Mouse (Mus musculus) forebrain, embryonic 16.5 days (tissue): ENCODE results near the gene Sntg2. TPM values are rescaled to one million over a fixed set of nuclear protein-coding genes. Genes with fewer than 3 reads are reported as not detected.
A peak's percentile ranks its signal among the peaks of the same experiment; 100 is the strongest.

Experiments
- ATAC-seq: fragments of 200-750 bp; cut with Nextera tagmentation; 2 replicates; pipeline ENCODE4 v1.8.0; 2017; ENCODE audit warnings: mild to moderate bottlenecking, moderate library complexity
- H3K27ac ChIP-seq: fragments of 300-500 bp; sonication (generic); 2 replicates; pipeline ENCODE4 v1.5.1; 2014; ENCODE audit warnings: low read length, control low read depth
- H3K27me3 ChIP-seq: fragments of 300-500 bp; sonication (generic); replicated peaks from 2 replicates; pipeline ENCODE4 v1.6.1; 2014; ENCODE audit warnings: low read length; ENCODE audit not compliant: control insufficient read depth, insufficient read depth
- H3K36me3 ChIP-seq: fragments of 300-500 bp; sonication (generic); 2 replicates; pipeline ENCODE4 v1.6.1; 2014; ENCODE audit not compliant: control insufficient read depth, insufficient read depth
- H3K4me1 ChIP-seq: fragments of 300-500 bp; sonication (generic); replicated peaks from 2 replicates; pipeline ENCODE4 v1.6.1; 2014; ENCODE audit warnings: low read length; ENCODE audit not compliant: control insufficient read depth, insufficient read depth
- H3K4me2 ChIP-seq: fragments of 300-500 bp; sonication (generic); 2 replicates; pipeline ENCODE4 v1.6.1; 2014; ENCODE audit warnings: mild to moderate bottlenecking, low read length, control low read depth
- H3K4me3 ChIP-seq: fragments of 300-500 bp; sonication (generic); replicated peaks from 2 replicates; pipeline ENCODE4 v1.5.1; 2014; ENCODE audit warnings: mild to moderate bottlenecking, low read length, control low read depth
- H3K9ac ChIP-seq: fragments of 300-500 bp; sonication (generic); replicated peaks from 2 replicates; pipeline ENCODE4 v1.6.1; 2014; ENCODE audit warnings: low read depth, low read length, control low read depth
- H3K9me3 ChIP-seq: fragments of 300-500 bp; sonication (generic); 2 replicates; pipeline ENCODE4 v1.6.1; 2016; ENCODE audit warnings: low read length; ENCODE audit not compliant: control insufficient read depth
- WGBS: fragments of 180-500 bp; shearing (Covaris S2); extraction: QIAGEN DNeasy Blood & Tissue Kit; methylation state at CpG from one replicate; pipeline ENCODE4 v1.1.7; 2014; 5-methylcytosine and 5-hydroxymethylcytosine counted together
- polyA plus RNA-seq: library from polyadenylated mRNA; unstranded; fragments of >200 nt; fragmentation: Nextera tagmentation; extraction: Ambion mirVana; gene quantifications from 2 replicates; pipeline ENCODE4 v1.2.1, GENCODE M21; 2015

Gene Sntg2
- polyA plus RNA-seq, 1 experiment from 2014 or later, result 3.1 TPM

GRCm38 (mm10) chr12:30254581-30254980, 118.6 kb downstream of the Sntg2 start:
- Histone ChIP-seq H3K9me3 (no peaks in the 10 kb centered on the region), H3K4me2 (no peak overlapping the region), H3K27me3 (no peaks in the 10 kb centered on the region), H3K4me1 (no peaks in the 10 kb centered on the region), H3K9ac (no peak overlapping the region), H3K36me3 (no peaks in the 10 kb centered on the region), H3K27ac (no peak overlapping the region), H3K4me3 (no peak overlapping the region)
- no peak for ATAC-seq
- WGBS, result 84% methylated on average over 10 of the region's 10 CpGs

DNA sequence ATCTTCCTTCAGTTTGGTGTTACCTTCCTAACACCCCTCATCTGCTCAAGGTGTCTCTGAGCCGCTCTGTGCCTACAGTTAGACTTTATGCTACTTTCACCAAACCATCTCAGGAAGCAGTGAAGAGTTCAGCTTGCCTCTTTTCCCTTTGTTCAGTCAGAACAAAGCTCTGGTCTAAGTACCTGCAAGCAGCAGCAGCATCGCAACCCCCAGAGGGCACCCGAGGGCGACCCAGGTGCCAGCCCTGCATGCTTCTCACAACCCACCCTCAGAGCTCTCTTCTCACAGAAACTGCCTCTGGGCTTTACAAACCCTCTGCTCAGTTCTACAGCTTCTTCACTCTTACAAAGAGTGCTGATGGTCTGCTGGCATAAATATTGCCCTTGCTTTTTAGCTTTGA, 120.8 kb downstream of the Sntg2 start:
- WGBS, result 87% methylated on average over 4 of the region's 4 CpGs
- H3K4me3 ChIP-seq, result no peak overlapping the region
- no peak overlapping the region for H3K27ac ChIP-seq

DNA sequence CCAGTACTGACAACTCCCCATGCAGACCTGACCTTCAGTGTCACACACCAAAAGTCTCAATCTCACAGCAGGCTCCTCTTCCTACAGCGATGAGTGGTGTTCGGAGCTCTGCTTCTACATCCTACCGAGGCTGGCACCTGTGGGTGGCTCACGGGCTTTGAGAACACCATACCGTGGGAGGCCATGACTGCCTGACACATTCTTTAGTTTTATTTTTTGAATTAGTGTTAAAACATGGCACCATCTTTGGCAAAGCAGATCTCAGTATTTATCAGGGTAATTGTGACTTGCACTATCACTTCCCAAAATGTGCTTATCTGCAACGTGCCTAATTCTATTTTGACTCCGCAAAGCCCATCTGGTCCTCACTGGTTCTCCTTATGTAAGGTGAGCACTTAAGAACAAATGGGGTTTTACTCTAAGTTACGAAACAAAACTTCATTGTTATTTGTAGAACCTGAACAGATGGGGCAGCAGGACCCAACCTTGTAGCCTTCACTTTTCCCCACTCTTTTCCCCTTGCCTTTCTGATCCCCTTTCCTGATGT, 121.8 kb downstream of the Sntg2 start:
- no peak overlapping the region for H3K27ac ChIP-seq
- no peak for ATAC-seq
- H3K36me3 ChIP-seq, result no peaks in the 10 kb centered on the region
- H3K4me2 ChIP-seq, result no peak overlapping the region
- H3K27me3 ChIP-seq, result no peaks in the 10 kb centered on the region
- no peak overlapping the region for H3K9ac ChIP-seq
- no peaks in the 10 kb centered on the region for H3K9me3 ChIP-seq
- H3K4me3 ChIP-seq, result no peak overlapping the region
- 92% methylated on average over 8 of the region's 8 CpGs for WGBS
- H3K4me1 ChIP-seq, result no peaks in the 10 kb centered on the region

More for the DNA sequence above, 120.8 kb downstream of the Sntg2 start:
- Histone ChIP-seq H3K4me2 (no peak overlapping the region), H3K9me3 (no peaks in the 10 kb centered on the region), H3K4me1 (no peaks in the 10 kb centered on the region), H3K36me3 (no peaks in the 10 kb centered on the region), H3K27me3 (no peaks in the 10 kb centered on the region), H3K9ac (no peak overlapping the region)
- ATAC-seq, result no peak

DNA sequence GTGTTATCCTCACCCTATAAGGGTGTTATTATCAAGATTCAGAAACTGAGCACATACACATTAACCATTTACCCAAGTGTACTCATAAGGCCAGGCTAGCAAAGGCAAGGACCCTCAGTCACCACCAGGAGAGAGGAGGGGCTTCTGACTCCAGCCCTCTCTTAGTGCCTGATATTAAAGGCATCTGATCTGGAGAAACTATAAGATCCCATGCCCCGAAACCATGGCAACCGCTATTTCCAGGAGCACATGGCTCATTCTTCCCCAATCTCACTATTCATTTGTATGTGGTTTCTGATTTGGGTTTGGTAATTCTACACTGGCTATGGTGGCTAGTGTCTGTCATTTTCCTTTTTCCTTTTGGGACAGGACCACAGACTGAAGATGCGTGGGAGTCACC, 124.1 kb downstream of the Sntg2 start:
- H3K4me3 ChIP-seq, result no peak overlapping the region
- no peak overlapping the region for H3K27ac ChIP-seq
- no peaks in the 10 kb centered on the region for H3K36me3 ChIP-seq
- H3K9ac ChIP-seq, result no peak overlapping the region
- ATAC-seq, result 0 out of 2 replicates have a peak, but pooled peaks have one; percentile 28
- H3K27me3 ChIP-seq, result no peaks in the 10 kb centered on the region
- 85% methylated on average over 3 of the region's 3 CpGs for WGBS
- no peaks in the 10 kb centered on the region for H3K9me3 ChIP-seq
- no peak overlapping the region for H3K4me2 ChIP-seq
- H3K4me1 ChIP-seq, result peaks cover 4% of the 10 kb centered on the region; the same call in 1 of the 2 replicates

DNA sequence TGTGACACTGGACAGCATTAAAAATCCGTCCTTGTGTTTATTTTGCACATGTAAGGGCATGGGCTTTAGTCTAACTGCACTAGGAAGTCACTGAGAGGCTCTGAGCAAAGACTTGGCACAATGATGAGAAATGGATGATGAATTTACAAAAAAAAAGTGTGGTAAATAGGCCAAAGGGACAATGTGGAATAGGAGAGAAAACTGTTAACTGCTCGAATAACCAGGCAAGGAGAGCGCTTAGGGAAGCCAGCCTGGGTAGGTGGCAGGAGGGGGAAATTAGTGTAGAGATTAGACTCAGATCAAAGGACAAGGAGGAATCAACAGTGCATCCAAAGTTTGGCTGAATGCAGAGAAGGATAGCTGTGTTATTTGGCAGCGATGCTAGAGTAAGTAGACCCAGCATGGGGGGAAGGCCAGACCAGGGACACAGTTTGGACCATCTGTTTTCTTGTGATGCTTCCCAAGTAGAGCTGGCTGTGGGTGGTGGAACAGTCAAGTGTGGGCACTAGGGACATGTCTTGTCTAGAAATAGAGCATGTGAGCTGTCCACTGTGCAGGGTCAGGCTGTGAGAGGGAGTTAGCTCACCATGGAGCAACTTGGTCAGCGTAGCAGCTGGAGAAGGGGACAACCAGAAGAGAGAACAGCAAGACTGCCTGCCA, 126.8 kb downstream of the Sntg2 start:
- H3K27ac ChIP-seq, result no peak overlapping the region
- H3K27me3 ChIP-seq, result no peaks in the 10 kb centered on the region
- 91% methylated on average over 5 of the region's 5 CpGs for WGBS
- no peak overlapping the region for H3K9ac ChIP-seq
- H3K4me3 ChIP-seq, result no peak overlapping the region
- peaks cover 5% of the 10 kb centered on the region; the same call in 1 of the 2 replicates for H3K4me1 ChIP-seq
- ATAC-seq, result no peak
- H3K36me3 ChIP-seq, result no peaks in the 10 kb centered on the region
- H3K4me2 ChIP-seq, result no peak overlapping the region
- no peaks in the 10 kb centered on the region for H3K9me3 ChIP-seq

DNA sequence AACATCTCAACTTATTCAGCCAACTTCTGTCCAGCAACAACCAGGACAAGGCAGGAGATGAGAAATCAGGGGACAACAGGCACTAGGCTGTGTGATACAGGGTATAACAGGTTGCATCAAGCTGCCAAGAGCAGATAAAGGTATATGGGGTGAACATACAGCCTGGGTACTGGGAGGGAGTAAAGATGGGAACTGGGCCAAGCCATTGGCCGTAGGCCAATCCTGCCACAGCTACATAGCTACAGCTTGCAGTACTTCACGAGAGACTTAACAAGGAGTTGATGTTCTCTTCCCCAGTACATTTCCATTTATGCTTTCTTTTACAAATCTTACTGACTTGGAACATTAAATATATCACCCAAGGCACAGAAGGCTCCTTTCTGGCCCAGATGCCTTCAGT, 129.0 kb downstream of the Sntg2 start:
- Histone ChIP-seq H3K9ac (no peak overlapping the region), H3K27ac (no peak overlapping the region), H3K36me3 (no peaks in the 10 kb centered on the region), H3K9me3 (no peaks in the 10 kb centered on the region), H3K4me1 (peaks cover 5% of the 10 kb centered on the region; the same call in 1 of the 2 replicates), H3K4me2 (no peak overlapping the region), H3K4me3 (no peak overlapping the region), H3K27me3 (no peaks in the 10 kb centered on the region)
- WGBS, result 21% methylated on average over 2 of the region's 2 CpGs
- ATAC-seq, result peak; percentile 81

GRCm38 (mm10) chr12:30240891-30241290, 132.3 kb downstream of the Sntg2 start:
- no peak for ATAC-seq
- no peak overlapping the region for H3K27ac ChIP-seq
- WGBS, result 97% methylated on average over 3 of the region's 3 CpGs
- H3K4me3 ChIP-seq, result no peak overlapping the region
- H3K36me3 ChIP-seq, result no peaks in the 10 kb centered on the region
- H3K27me3 ChIP-seq, result no peaks in the 10 kb centered on the region
- no peaks in the 10 kb centered on the region for H3K9me3 ChIP-seq
- no peak overlapping the region for H3K9ac ChIP-seq
- H3K4me2 ChIP-seq, result no peak overlapping the region
- peaks cover 5% of the 10 kb centered on the region; the same call in 1 of the 2 replicates for H3K4me1 ChIP-seq

GRCm38 (mm10) chr12:30234940-30235339, 138.2 kb downstream of the Sntg2 start:
- Histone ChIP-seq H3K27ac (no peak overlapping the region), H3K9ac (no peak overlapping the region), H3K4me3 (no peak overlapping the region), H3K27me3 (no peaks in the 10 kb centered on the region), H3K36me3 (no peaks in the 10 kb centered on the region), H3K4me1 (0 out of 2 replicates have a peak, but pooled peaks cover 2% of the 10 kb centered on the region), H3K4me2 (no peak overlapping the region), H3K9me3 (no peaks in the 10 kb centered on the region)
- WGBS, result 5% methylated on average over 2 of the region's 2 CpGs
- ATAC-seq, result no peak

GRCm38 (mm10) chr12:30228004-30228403, 145.2 kb downstream of the Sntg2 start:
- WGBS, result 97% methylated on average over 4 of the region's 4 CpGs
- Histone ChIP-seq H3K27ac (no peak overlapping the region), H3K36me3 (no peaks in the 10 kb centered on the region), H3K27me3 (no peaks in the 10 kb centered on the region), H3K4me3 (no peak overlapping the region), H3K4me1 (no peaks in the 10 kb centered on the region), H3K4me2 (no peak overlapping the region), H3K9ac (no peak overlapping the region), H3K9me3 (no peaks in the 10 kb centered on the region)
- ATAC-seq, result no peak
